ENCODE assay signal across 8 mouse cellular contexts in genomic region chr6:113690008-113690399, GRCm38 (mm10). TPM values are rescaled to one million over a fixed set of nuclear protein-coding genes. Genes with fewer than 3 reads are reported as not detected.
DNase-seq lines count a peak whose midpoint lies in the region; ATAC-seq lines count a peak whose summit lies in the region.

No protein-coding gene starts in this region.

- WGBS in embryonic facial prominence, embryonic 11.5 days: 10% methylated on average over 7 of the region's 7 CpGs
- 7% methylated on average over 7 of the region's 7 CpGs for WGBS in kidney, embryonic 16.5 days

- peaks cover 6% of the 10 kb centered on the region for H3K4me1 ChIP-seq in embryonic facial prominence, embryonic 11.5 days (ENCODE audit: control insufficient read depth, insufficient read depth, low read length)
- H3K4me1 ChIP-seq in kidney, embryonic 16.5 days (ENCODE audit: insufficient read depth, low read length): peaks cover 20% of the 10 kb centered on the region

- no peaks in the 10 kb centered on the region for H3K36me3 ChIP-seq in embryonic facial prominence, embryonic 11.5 days (replicated peaks; ENCODE audit: control insufficient read depth, insufficient read depth, low read depth, low read length)
- no peaks in the 10 kb centered on the region for H3K36me3 ChIP-seq in kidney, embryonic 16.5 days (ENCODE audit: insufficient read depth, low read length)

- peak overlapping the region; percentile 39 for H3K9ac ChIP-seq in embryonic facial prominence, embryonic 11.5 days (replicated peaks; ENCODE audit: low read length)
- peak overlapping the region; percentile 33 for H3K9ac ChIP-seq in kidney, embryonic 16.5 days (replicated peaks; ENCODE audit: low read length)

- peak overlapping the region; percentile 60 for H3K27ac ChIP-seq in embryonic facial prominence, embryonic 11.5 days (replicated peaks; ENCODE audit: low read depth, low read length)
- peak overlapping the region; percentile 89 for H3K27ac ChIP-seq in kidney, embryonic 16.5 days (ENCODE audit: low read length)

- H3K4me2 ChIP-seq in embryonic facial prominence, embryonic 11.5 days (ENCODE audit: low read depth, low read length): no peak overlapping the region
- peak overlapping the region; percentile 41 for H3K4me2 ChIP-seq in kidney, embryonic 16.5 days (replicated peaks; ENCODE audit: low read depth, low read length)

- DNase-seq in ovary, adult 18-20 months (ENCODE audit: low spot score): peak; percentile 23
- no peak for DNase-seq in ovary, postnatal 14 days (ENCODE audit: low spot score)
- peak; percentile 60 for DNase-seq in embryonic facial prominence, embryonic 11.5 days (ENCODE audit: low spot score)
- peak; percentile 71 for DNase-seq in neural tube, embryonic 10.5 days (ENCODE audit: extremely low spot score, low spot score)
- no peak for DNase-seq in right cerebral cortex, postnatal 14 days
- no peak for DNase-seq in right cerebral cortex, adult 18-20 months

- no peaks in the 10 kb centered on the region for H3K27me3 ChIP-seq in embryonic facial prominence, embryonic 11.5 days (ENCODE audit: control insufficient read depth, insufficient read depth, low read length)
- H3K27me3 ChIP-seq in kidney, embryonic 16.5 days (ENCODE audit: insufficient read depth, low read length): no peaks in the 10 kb centered on the region

- H3K4me3 ChIP-seq in embryonic facial prominence, embryonic 11.5 days (ENCODE audit: low read depth, low read length): no peak overlapping the region
- peak overlapping the region; percentile 24; the same call in 1 of the 2 replicates for H3K4me3 ChIP-seq in kidney, embryonic 16.5 days (ENCODE audit: low read length)

- 0 out of 2 replicates have a peak, but pooled peaks have one; percentile 42 for ATAC-seq in embryonic facial prominence, embryonic 11.5 days (replicated peaks; ENCODE audit: insufficient number of reproducible peaks, low FRiP score, low TSS enrichment, low read depth)
- ATAC-seq in kidney, embryonic 16.5 days (ENCODE audit: low FRiP score, low TSS enrichment): peak; percentile 84
- ATAC-seq in cerebellum, adult (ENCODE audit: insufficient number of reproducible peaks, low FRiP score, low TSS enrichment): no peak

- no peaks in the 10 kb centered on the region for H3K9me3 ChIP-seq in embryonic facial prominence, embryonic 11.5 days (replicated peaks; ENCODE audit: control insufficient read depth, low read length)
- H3K9me3 ChIP-seq in kidney, embryonic 16.5 days (ENCODE audit: low read length): no peaks in the 10 kb centered on the region

RNA-seq across cellular contexts. Expression of gene Tatdn2, which starts 6.8 kb away (rescaled TPM):
- 0.84 and 1.6 TPM in 2 replicates for polyA plus RNA-seq in embryonic facial prominence, embryonic 11.5 days (2014; fragmentation: Nextera tagmentation; extraction: Ambion mirVana)
- 0.72 and 0.95 TPM in 2 replicates for polyA plus RNA-seq in kidney, embryonic 16.5 days (2015; fragmentation: Nextera tagmentation; extraction: Ambion mirVana)

RNA-seq across cellular contexts. Expression of gene Ghrl, which starts 29.7 kb away (rescaled TPM):
- polyA plus RNA-seq in embryonic facial prominence, embryonic 11.5 days (2014; fragmentation: Nextera tagmentation; extraction: Ambion mirVana): not detected in 2 replicates
- polyA plus RNA-seq in kidney, embryonic 16.5 days (2015; fragmentation: Nextera tagmentation; extraction: Ambion mirVana): 0.53 TPM in 1 of 2 replicates, not detected in the other

RNA-seq across cellular contexts. Expression of gene Sec13, which starts 50.5 kb away (rescaled TPM):
- polyA plus RNA-seq in embryonic facial prominence, embryonic 11.5 days (2014; fragmentation: Nextera tagmentation; extraction: Ambion mirVana): 274 and 299 TPM in 2 replicates
- polyA plus RNA-seq in kidney, embryonic 16.5 days (2015; fragmentation: Nextera tagmentation; extraction: Ambion mirVana): 274 and 297 TPM in 2 replicates

RNA-seq across cellular contexts. Expression of gene Irak2, which starts 51.7 kb away (rescaled TPM):
- 2.2 and 4.0 TPM in 2 replicates for polyA plus RNA-seq in embryonic facial prominence, embryonic 11.5 days (2014; fragmentation: Nextera tagmentation; extraction: Ambion mirVana)
- 4.4 and 5.6 TPM in 2 replicates for polyA plus RNA-seq in kidney, embryonic 16.5 days (2015; fragmentation: Nextera tagmentation; extraction: Ambion mirVana)

Comparison
In these comparisons a context has a peak if more than half of its experiments do, and no peak if none do; other contexts are left out.
1. DNase-seq: peak in ovary, adult 18-20 months (single experiment), embryonic facial prominence, embryonic 11.5 days (single experiment) and neural tube, embryonic 10.5 days (single experiment); none in ovary, postnatal 14 days (single experiment), right cerebral cortex, postnatal 14 days (single experiment) and right cerebral cortex, adult 18-20 months (single experiment).